Mouse (Mus musculus): ENCODE measurements around the gene Nf2.

Nf2 gene

GRCm38 (mm10) chr11:4849258-4849943, at the start of gene Nf2:
Nf2 (minus strand) TSS chr11:4849536.
- DNase-seq (ENCODE audit: low spot score) = peak; percentile 80

GRCm38 (mm10) chr11:4894848-4895816, 45.8 kb upstream of the Nf2 start, which contains the start of gene Thoc5:
Thoc5 (plus strand) TSS chr11:4895320.
- peak; percentile 61 for DNase-seq (ENCODE audit: low spot score)

DNA sequence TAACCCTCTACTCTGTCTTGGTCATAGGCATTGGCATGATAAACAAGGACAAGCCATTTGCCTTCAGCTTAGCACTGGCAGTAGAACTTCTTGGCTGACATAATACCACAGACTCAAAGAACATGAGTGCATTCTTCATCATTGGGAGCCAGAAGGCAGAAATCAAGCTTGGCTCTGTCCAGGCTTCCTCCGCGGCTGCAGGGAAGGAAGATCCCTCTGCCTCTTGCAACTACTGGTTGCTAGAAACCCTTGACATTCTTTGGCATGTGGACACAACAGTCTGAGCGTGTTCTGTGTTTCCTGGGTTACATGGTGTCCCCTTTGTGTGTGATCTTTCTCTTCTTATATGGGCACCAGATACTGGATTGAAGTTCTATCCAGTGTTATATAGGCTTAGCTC, 37.7 kb upstream of the Nf2 start:
- no peak for DNase-seq (ENCODE audit: low spot score)

DNA sequence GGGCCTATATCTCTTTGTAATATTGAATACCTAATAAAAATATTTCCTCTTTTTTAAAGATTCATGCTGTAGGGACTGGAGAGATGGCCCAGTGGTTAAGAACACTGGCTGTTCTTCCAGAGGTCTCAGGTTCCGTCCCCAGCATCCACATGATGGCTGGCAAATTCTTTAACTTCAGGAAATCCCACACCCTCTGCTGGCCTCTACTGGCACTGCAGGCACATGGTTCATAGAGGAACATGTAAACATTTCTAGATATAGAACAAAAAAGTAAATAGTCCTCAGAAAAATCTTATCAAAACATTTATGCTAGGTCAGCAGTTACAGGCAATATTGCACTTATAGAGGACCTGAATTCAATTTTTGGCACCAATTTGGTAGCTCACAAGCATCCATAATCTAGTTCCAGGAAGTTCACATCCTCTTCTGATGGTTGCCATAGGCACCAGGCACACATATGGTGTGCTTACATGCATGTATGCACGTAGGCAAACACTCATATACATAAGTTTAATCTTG, 36.1 kb upstream of the Nf2 start:
- peak; percentile 14 for DNase-seq (ENCODE audit: low spot score)

GRCm38 (mm10) chr11:4882892-4883627, 33.7 kb upstream of the Nf2 start:
- DNase-seq (ENCODE audit: low spot score) = no peak

DNA sequence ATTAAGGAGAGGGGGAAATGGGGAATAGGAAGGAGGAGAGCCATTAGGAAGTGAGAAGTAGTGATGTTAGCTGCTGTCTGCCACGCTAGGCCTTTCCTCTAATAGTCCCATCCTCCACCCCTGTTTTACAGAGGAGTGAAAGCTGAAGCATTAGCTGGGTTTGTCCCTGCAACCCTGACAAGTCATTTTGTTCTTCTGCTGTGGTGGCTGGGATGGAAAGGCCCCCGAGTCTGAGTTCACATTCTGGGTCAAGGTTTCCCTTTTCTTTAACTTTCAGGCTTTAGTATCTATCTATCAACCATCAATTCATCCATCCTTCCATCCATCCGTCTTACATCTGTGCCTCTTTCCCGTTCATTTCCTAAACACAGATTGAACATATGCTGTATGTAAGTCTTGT, 31.8 kb upstream of the Nf2 start:
- no peak for DNase-seq (ENCODE audit: low spot score)

DNA sequence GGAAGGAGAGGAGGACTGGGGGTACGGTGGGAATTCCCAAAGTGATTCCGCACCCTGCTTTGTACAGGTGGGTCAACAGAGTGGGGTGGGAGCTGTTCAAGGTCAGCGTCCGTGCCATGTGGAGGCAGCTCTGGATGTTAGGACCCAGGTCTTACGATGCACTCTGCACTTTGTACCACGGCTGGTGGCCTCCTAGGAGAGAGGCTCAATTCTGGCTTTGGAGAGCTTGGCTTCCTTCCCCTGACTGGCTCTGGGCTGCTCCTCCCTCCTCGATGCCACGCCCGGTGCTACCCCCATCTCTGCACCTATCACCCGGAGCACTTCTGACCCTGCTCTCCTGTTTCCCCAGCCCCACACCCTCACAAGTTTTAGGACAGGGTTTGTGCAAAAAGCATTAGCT, 25.2 kb upstream of the Nf2 start:
- no peak for DNase-seq (ENCODE audit: low spot score)

DNA sequence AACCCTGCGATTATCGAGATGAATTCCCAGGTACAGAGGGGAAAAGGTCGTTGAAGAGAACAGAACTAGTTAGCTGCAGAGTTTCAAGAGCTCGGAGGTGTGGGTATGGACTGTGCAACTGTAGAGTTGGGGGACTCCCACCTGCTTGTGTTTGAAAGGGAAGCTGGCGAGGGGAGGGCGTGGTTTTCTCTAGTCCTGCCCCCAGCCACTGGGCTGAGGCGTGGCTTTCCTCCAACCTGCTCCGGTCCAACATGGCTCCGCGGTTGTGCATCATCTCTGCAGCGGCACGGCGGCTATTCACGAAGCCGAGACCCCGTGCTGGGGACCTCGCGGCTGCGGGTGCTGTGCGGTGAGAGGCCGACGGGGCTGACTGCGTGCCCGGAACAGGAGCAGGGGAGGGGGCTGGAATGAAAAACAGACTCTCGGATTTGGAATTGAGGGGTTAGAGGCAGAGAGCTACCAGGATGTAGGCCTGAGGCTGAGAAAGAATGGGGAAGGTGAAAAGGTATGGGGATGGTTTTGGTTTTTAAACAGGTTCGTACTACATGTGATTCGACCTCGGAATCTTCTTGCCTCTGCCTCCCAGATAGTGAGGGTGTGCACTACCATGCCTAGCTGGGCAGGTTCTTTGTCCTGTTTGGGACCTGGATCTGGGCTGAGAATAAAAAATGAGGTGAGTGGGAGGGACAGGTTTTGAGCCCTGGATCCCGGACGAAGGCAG, 24.6 kb upstream of the Nf2 start, which contains the start of gene Nipsnap1:
Gene Nipsnap1, plus strand, starts transcription at position 197 of the 721 bp plus-strand sequence.
- peak; percentile 41 for DNase-seq (ENCODE audit: low spot score)

DNA sequence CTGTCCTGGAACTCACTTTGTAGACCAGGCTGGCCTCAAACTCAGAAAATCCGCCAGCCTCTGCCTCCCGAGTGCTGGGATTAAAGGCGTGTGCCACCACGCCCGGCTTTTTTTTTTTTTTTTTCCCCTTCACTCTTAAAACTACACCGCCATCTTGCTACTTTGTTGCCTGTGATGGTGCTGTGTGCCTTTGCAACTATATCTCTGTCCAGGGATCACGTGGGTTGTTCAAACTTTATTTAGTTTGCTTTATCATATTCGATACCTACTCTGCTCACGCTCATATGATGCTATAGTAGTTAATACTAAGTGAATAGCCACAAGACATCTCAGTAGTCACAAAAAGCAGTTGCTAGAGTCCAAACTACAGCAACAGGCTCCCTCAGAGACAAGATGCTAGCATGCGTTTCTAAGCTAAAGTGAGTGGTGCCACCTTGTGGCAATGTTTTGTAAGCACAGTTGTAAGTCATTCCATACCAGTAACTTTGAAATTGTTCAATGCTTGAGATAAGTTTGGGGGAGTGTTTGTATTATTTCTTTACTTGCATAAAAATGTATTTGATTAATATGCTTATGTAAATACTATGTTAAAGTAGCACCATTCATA, 16.4 kb upstream of the Nf2 start:
- no peak for DNase-seq (ENCODE audit: low spot score)

DNA sequence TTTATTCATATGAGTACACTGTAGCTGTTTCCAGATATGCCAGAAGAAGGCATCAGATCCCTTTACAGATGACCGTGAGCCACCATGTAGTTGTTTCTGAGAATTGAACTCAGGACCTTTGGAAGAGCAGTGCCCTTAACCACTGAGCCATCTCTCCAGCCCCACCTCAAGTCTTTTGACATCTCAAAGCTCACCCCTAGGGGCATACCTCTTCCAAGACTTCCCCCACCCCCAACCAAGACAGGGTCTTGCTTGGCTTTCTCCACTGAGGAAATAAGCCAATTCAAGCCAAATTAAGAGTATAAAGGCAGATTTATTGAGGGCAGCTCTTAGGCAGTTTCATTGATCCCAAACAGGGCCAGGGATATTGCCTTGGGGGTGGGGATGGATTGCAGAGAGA, 13.4 kb upstream of the Nf2 start:
- no peak for DNase-seq (ENCODE audit: low spot score)

DNA sequence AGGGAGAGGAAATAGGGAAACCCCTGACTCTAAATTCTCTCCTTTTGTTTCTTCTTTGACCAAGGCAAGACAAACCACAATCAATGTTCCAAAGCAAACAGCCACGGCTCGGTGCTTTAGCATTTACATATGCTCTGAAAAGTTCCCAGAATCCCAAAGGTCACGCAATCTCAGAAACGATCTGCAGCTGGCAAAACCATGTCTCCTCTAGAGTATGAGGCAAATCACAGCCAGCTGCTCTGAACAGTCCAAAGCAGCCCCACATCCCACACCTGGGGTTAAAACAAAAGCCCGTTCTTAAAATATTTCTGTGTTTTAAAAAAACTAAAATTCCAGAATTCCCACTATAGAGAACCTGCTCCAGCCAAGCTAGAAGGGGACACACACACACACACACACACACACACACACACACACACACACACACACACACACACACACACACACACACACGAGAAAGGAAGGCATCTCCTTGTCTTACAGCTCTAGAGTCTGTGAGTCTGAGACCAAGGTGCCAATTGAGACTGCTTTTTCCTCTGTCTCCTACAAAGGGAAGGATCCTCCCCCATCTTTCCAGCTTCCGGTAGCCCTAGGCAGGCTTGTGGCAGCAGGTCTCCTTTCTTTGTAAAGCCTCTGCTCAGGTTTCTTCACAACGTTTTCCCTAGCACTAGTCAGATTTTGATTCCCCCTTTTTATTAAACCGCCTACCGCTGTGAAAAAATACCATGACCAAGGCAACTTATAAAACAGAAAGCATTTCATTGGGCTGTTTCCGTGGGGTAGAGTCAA, 12.7 kb upstream of the Nf2 start:
- DNase-seq (ENCODE audit: low spot score) = no peak

- no peak for DNase-seq (ENCODE audit: low spot score)
These were observed 11.7 kb upstream of the Nf2 start for GRCm38 (mm10) chr11:4860986-4861385.

DNA sequence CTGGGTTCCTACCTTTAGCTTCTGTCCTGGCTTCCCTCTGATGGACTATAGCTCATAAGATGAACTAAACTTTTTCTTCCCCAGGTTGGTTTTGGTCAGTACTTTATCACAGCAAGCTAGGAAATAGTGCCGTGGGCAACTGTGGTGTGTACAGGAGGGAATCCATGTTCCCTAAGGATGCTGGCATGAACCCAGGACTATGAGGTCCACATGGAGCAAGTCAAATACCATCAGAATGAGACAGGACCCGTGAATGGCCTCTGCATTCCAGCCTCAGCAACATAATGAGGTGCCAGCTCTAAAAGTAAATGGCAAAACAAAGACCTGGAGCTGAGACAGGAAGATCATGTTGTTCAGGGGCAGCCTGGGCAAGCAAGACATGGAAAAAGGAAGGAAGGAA, 9.1 kb upstream of the Nf2 start:
- no peak for DNase-seq (ENCODE audit: low spot score)

- DNase-seq (ENCODE audit: low spot score) = no peak
These were observed 4.8 kb upstream of the Nf2 start for GRCm38 (mm10) chr11:4854181-4854580.

GRCm38 (mm10) chr11:4853021-4853420, 3.7 kb upstream of the Nf2 start:
- DNase-seq (ENCODE audit: low spot score) = no peak

GRCm38 (mm10) chr11:4850404-4850803, 1.1 kb upstream of the Nf2 start:
- no peak for DNase-seq (ENCODE audit: low spot score)

DNA sequence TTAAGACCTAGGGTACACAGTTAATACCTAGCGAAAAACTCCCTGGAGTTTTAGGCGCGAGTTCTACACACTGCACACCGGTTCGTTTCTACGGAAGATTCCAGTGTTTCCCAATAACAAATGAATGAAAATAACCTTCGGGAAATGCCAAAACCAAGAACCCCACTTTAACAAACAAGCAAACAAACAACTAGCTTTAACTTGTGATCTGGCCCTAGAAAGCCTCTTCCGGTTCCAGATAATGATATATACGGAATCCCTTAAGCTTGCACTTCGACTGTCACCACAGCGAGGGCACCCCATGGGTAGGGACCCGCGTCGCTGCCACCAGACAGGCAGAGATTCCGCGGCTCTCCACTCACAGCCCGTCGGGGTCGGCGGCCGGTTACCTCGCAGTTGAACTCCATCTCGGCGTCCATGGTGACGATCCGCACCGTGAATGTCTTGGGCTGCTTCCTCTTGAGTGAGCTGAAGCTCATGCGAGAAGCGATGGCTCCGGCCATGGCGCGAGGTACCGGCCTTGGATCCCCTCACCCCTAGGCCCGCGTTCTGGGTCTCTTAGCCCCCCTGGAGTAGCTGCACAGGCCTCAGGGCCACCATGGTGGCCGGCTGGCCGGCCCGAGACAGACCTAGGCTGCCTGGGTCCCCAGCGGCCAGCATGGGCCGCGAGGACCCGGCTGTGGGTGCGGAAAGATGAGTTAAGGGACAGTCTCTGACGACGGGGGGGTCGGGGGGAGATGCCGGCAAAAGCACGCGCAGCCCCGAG, 670 bp downstream of the Nf2 start:
- DNase-seq (ENCODE audit: low spot score) = peak; percentile 35

DNA sequence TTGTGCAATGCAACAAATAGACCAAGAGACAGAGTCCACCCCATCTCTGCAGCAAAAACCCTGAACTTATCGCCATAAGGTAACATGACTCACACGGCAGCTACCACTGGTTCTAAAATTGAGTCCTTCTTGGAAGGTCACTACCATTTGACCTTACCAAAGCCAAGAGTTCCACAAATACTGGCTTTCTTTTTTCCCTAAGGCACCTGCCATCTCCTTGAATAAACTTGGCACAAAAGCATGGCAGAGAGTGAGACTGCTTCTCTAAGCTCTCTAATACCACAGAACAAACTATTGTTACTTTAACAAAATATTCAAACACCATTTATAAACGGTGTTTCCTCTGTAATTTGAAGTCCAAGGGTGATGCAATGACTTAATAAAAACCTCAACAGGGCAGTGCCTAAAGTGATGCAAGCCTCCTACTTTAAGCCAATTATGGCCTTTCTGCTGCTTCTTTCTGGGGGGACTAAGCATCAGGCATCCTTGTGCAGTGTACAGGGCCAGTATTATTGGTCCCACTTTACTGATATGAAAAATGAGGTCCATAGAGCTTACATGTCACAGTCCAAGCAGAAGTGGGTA, 8.3 kb downstream of the Nf2 start:
- DNase-seq (ENCODE audit: low spot score) = no peak

GRCm38 (mm10) chr11:4838235-4838634, 11.1 kb downstream of the Nf2 start:
- no peak for DNase-seq (ENCODE audit: low spot score)

Measured in ovary, postnatal 10 days (tissue).